Mouse (Mus musculus) erythroblast, embryonic 14.5 days (primary cell): ENCODE results near the gene Ormdl3. TPM values are rescaled to one million over a fixed set of nuclear protein-coding genes. Genes with fewer than 3 reads are reported as not detected.

Experiments used
- H3K27me3 ChIP-seq: 2 replicates; pipeline ENCODE4 v1.6.1; 2012; ENCODE audit warnings: inconsistent platforms; ENCODE audit not compliant: control insufficient read depth
- H3K36me3 ChIP-seq: 2 replicates; pipeline ENCODE4 v1.6.1; 2012; ENCODE audit warnings: mild to moderate bottlenecking, inconsistent platforms; ENCODE audit not compliant: control insufficient read depth
- H3K4me1 ChIP-seq: 2 replicates; pipeline ENCODE4 v1.6.1; 2012; ENCODE audit warnings: inconsistent platforms; ENCODE audit not compliant: control insufficient read depth
- H3K4me3 ChIP-seq: replicated peaks from 2 replicates; pipeline ENCODE3; 2012; ENCODE audit warnings: moderate library complexity, mild to moderate bottlenecking, inconsistent platforms
- H3K9me3 ChIP-seq: 2 replicates; pipeline ENCODE4 v1.6.1; 2012; ENCODE audit warnings: low read length, inconsistent platforms, mixed read lengths; ENCODE audit not compliant: control insufficient read depth
- GATA1 ChIP-seq: IDR thresholded peaks from 2 replicates; pipeline ENCODE4 v1.6.1; 2012; ENCODE audit warnings: low read length, inconsistent platforms, mixed read lengths
- TAL1 ChIP-seq: IDR thresholded peaks from 3 replicates; pipeline ENCODE4 v1.6.1; 2012; ENCODE audit warnings: low read length, inconsistent platforms, mixed read lengths
- polyA plus RNA-seq: library from polyadenylated mRNA; stranded (reverse); fragments of >175 nt; gene quantifications from 2 replicates; pipeline ENCODE4 v1.2.3, GENCODE M21; 2012

The Ormdl3 gene
- polyA plus RNA-seq, 1 experiment: 13.6 TPM

DNA sequence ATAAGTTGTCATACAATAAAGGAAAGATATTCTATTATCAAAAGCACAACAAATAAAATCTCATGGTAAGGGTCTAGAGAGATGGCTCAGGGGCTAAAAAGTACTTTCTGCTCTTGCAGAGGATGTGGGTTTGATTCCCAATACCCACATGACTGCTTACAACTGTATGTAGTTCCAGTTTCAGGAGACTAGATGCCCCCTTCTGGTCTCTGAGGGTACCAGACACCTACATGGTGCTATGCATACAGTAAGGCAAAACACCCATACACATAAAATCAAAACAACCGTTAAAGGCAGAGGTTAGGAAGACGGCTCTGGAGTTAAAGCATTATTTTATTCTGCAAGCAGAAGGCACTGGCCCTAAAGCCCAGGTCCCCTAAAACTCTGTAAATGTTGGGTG lies 16.8 kb upstream of the Ormdl3 start:
- H3K36me3 ChIP-seq: no peaks in the 10 kb centered on the region
- no peaks in the 10 kb centered on the region for H3K9me3 ChIP-seq
- TF ChIP-seq TAL1 (no peak), GATA1 (no peak)
- H3K4me1 ChIP-seq: peaks cover 8% of the 10 kb centered on the region
- H3K4me3 ChIP-seq: no peak overlapping the region
- peaks cover 63% of the 10 kb centered on the region for H3K27me3 ChIP-seq

GRCm38 (mm10) chr11:98602090-98602690 lies 15.0 kb upstream of the Ormdl3 start:
- TF ChIP-seq TAL1 (no peak), GATA1 (no peak)
- Histone ChIP-seq H3K36me3 (no peaks in the 10 kb centered on the region), H3K27me3 (peaks cover 73% of the 10 kb centered on the region)

GRCm38 (mm10) chr11:98599291-98599690 lies 12.1 kb upstream of the Ormdl3 start:
- Histone ChIP-seq H3K9me3 (no peaks in the 10 kb centered on the region), H3K4me1 (peaks cover 21% of the 10 kb centered on the region), H3K27me3 (peaks cover 74% of the 10 kb centered on the region), H3K4me3 (no peak overlapping the region), H3K36me3 (no peaks in the 10 kb centered on the region)
- TF ChIP-seq GATA1 (no peak), TAL1 (no peak)

More at GRCm38 (mm10) chr11:98602090-98602690, 15.0 kb upstream of the Ormdl3 start:
- H3K4me1 ChIP-seq: peaks cover 13% of the 10 kb centered on the region
- H3K4me3 ChIP-seq: peak overlapping the region; percentile 25
- H3K9me3 ChIP-seq: no peaks in the 10 kb centered on the region

DNA sequence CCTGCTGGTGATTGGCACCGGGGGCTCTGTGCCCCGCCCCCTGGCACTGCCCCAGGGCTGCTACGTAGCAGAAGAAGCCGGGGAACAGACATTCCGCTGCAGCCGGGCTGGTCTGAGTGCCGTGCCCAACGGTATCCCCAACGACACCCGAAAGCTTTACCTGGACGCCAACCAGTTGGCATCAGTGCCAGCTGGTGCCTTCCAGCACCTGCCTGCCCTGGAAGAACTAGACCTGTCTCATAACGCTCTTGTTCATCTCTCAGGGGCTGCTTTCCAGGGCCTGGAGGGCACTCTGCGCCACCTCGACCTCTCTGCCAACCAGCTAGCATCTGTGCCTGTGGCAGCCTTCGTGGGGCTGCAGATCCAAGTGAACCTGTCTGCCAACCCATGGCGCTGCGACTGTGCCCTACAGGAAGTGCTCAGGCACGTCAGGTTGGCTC lies 11.7 kb upstream of the Ormdl3 start:
- Histone ChIP-seq H3K4me1 (peaks cover 21% of the 10 kb centered on the region), H3K27me3 (peaks cover 74% of the 10 kb centered on the region), H3K9me3 (no peaks in the 10 kb centered on the region), H3K36me3 (no peaks in the 10 kb centered on the region), H3K4me3 (no peak overlapping the region)
- TF ChIP-seq TAL1: no peak
- no peak for TF ChIP-seq GATA1

- TF ChIP-seq TAL1 (no peak), GATA1 (no peak)
- Histone ChIP-seq H3K4me1 (peaks cover 25% of the 10 kb centered on the region), H3K9me3 (no peaks in the 10 kb centered on the region), H3K27me3 (peaks cover 69% of the 10 kb centered on the region), H3K36me3 (no peaks in the 10 kb centered on the region), H3K4me3 (no peak within 1 kb of the TSS)
Observed at GRCm38 (mm10) chr11:98597991-98598390, 10.8 kb upstream of the Ormdl3 start, which contains the start of gene Lrrc3c. Lrrc3c (plus strand) TSS chr11:98598291.

DNA sequence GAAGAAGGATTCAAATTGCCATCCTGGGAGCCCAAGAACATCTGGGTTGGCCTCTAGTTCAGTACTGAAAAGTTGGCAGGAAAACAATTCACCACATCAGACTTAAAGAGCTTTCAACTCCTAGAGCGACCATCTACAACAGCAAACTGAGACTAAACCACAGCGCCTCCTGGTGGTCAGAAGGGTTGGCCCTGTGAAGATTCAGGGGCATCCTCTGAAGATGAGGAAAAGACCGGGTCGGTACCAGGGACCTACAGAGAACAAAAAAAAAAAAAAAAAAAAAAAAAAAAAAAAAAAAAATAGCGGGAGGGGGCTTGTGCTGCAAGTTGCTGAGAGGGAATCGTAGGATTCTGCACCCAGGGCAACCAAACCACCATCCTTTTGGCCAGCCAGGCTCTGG lies 10.2 kb upstream of the Ormdl3 start:
- Histone ChIP-seq H3K9me3 (no peaks in the 10 kb centered on the region), H3K4me1 (peaks cover 29% of the 10 kb centered on the region), H3K36me3 (no peaks in the 10 kb centered on the region), H3K4me3 (no peak overlapping the region), H3K27me3 (peaks cover 70% of the 10 kb centered on the region)
- TF ChIP-seq TAL1: no peak
- no peak for TF ChIP-seq GATA1

DNA sequence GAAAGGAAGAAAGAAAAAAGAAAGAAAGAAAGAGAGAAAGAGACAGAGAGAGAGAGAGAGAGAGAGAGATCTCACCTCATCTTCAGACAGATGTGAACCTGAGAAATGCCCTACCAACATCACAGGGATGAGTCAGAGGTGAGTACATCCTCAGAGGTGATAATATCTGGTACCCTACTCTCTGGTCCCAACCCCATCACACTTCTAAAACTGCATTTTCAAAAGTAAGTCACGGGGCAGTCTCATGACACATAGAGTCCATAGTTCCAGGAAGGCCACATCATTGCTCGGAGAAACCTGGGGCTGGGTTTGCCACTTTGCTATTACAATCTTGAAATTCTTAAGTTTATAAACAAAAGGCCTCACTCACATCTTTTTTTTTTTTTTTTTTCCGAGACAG lies 8.8 kb upstream of the Ormdl3 start:
- H3K36me3 ChIP-seq: no peaks in the 10 kb centered on the region
- H3K27me3 ChIP-seq: peaks cover 60% of the 10 kb centered on the region
- H3K4me1 ChIP-seq: peaks cover 36% of the 10 kb centered on the region
- no peaks in the 10 kb centered on the region for H3K9me3 ChIP-seq
- no peak for TF ChIP-seq GATA1
- TF ChIP-seq TAL1: no peak
- H3K4me3 ChIP-seq: no peak overlapping the region

DNA sequence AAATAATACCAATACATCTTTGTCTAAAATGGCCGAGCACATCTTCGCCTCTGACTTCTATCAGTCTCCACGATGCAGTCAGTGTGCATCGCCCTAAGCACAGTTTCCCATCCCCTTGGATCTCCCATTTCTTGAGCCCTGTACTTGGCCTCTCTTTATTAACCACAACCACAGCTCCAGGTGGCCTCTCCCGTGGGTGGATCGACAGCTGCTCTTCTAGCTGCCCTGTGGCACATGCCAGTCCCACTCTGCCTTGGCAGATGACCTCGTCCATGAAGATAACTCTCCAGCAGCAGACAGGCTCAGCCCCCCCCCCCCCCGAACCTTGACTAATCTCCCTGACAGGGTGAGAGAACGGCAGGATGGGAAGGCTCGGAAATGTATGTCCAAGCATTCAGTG lies 8.3 kb upstream of the Ormdl3 start:
- peaks cover 39% of the 10 kb centered on the region for H3K4me1 ChIP-seq
- no peak overlapping the region for H3K4me3 ChIP-seq
- no peaks in the 10 kb centered on the region for H3K9me3 ChIP-seq
- no peaks in the 10 kb centered on the region for H3K36me3 ChIP-seq
- TF ChIP-seq GATA1 (no peak), TAL1 (no peak)
- peaks cover 55% of the 10 kb centered on the region for H3K27me3 ChIP-seq

- Histone ChIP-seq H3K4me3 (no peak overlapping the region), H3K36me3 (no peaks in the 10 kb centered on the region), H3K9me3 (no peaks in the 10 kb centered on the region), H3K4me1 (peaks cover 39% of the 10 kb centered on the region), H3K27me3 (peaks cover 51% of the 10 kb centered on the region)
- TF ChIP-seq TAL1: no peak
- no peak for TF ChIP-seq GATA1
Observed at GRCm38 (mm10) chr11:98595021-98595420, 7.9 kb upstream of the Ormdl3 start.
